Mouse (Mus musculus): ENCODE results near the gene Ccdc69.
"Not testable (repeated sequence)": the region's sequence is repeated elsewhere in the genome, so short reads cannot be mapped to it uniquely, and the experiment has no call there.

The Ccdc69 gene

GRCm38 (mm10) chr11:55077331-55078231, at the start of gene Ccdc69:
Ccdc69 (minus strand) TSS chr11:55078131.
- DNase-seq (ENCODE audit: extremely low spot score): peak; percentile 61

- no peak for DNase-seq (ENCODE audit: extremely low spot score)
Observed at GRCm38 (mm10) chr11:55126663-55127062, 48.7 kb upstream of the Ccdc69 start.

DNA sequence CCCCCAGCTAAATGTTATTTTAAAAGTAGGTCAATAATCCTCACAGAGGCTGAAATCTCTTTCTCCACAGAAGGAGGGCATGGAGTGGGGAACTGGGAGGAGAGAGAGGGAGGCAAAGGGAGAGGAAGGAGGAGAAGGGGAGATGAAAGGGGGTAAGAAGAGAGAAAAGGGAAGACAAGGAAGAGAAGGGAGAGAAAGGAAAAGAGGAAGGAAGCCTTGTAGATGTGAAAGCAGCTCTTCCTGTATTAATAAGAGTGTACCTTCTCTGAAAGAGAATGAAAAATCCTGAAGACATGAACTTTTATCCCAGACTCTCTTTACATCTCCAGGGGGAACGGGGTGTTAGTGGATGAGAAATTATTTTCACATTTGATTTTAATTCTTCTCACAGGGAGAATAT, 43.5 kb upstream of the Ccdc69 start:
- no peak for DNase-seq (ENCODE audit: extremely low spot score)

DNA sequence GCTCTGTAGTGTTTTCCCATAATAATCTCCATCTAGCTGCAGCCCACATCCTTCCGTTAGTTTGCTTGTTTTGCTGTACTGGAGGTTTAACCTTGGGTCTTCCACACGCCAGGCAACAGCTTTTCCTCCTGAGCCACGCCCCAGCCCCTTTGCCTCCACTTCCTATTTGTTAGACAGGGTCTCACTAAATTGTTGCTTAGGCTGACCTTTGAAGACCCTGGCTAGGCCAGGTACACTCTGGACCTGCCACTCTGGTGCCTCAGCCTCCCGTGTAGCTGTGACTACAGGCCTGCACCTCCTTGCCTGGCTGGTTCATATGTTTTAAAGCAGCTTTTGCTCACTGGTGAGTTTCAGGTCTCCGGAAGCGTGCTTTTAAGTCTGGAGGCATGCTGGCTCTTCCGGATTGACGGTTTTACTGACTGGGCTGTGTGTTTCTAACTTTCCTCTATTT, 42.9 kb upstream of the Ccdc69 start:
- no peak for DNase-seq (ENCODE audit: extremely low spot score)

DNA sequence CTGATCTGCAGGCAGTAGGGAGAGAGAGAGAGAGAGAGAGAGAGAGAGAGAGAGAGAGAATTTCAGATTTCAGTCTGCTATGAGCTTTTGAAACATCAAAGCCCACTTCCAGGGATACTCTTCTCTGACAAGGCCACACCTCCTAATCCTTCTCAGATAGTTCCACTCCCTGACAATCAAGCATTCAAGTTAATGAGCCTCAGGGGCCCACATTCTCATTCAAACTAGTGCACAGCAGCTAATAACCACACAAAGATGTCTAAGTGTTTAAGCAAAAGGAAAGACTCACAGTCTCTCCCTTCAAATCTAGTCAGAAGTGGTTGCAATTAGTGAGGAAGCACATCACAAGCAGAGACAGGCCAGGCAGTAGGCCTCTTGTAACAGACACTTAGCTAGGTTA, 42.3 kb upstream of the Ccdc69 start:
- no peak for DNase-seq (ENCODE audit: extremely low spot score)

DNA sequence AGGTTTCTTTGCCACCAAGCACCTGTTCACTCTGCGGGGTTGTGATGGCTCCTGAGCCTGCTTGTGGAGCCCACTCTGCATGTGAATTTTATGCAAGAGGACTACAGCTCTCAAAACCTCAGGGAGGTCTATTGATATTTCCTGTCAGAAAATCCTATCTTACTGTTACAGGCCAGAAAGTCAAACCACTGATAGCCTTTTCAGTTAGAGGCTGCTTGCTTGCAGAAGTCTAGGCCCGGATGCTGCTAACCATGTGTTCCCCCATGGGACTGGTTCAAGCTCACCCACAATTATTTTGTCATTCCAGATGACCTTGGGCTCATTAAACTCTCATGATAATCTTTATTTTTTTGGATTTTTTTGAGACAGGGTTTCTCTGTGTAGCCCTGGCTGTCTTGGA, 39.1 kb upstream of the Ccdc69 start:
- DNase-seq (ENCODE audit: extremely low spot score): no peak

GRCm38 (mm10) chr11:55116004-55116403, 38.1 kb upstream of the Ccdc69 start:
- no peak for DNase-seq (ENCODE audit: extremely low spot score)

DNA sequence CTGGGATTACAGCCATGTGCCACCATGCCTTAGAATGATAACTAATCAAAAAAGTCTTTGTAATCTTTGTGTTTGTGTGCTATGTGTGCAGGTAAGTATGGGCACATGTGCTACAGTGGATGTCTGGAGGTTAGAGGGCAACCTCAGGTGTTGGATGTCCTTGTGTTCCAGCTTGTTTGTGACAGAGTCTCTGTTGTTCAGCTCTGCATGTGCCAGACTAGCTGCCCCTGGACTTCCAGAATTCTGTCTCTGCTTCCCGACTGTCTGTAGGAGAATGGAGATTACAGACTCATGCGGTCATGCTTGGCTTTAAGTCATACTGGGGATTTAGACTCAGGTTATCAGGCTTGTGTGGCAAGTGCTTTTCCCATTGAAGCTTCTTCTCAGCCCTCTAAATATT, 36.4 kb upstream of the Ccdc69 start:
- DNase-seq (ENCODE audit: extremely low spot score): no peak

GRCm38 (mm10) chr11:55113861-55114250, 35.9 kb upstream of the Ccdc69 start:
- DNase-seq (ENCODE audit: extremely low spot score): not testable (repeated sequence)

GRCm38 (mm10) chr11:55113209-55113860, 35.4 kb upstream of the Ccdc69 start:
- peak; percentile 16 for DNase-seq (ENCODE audit: extremely low spot score)

DNA sequence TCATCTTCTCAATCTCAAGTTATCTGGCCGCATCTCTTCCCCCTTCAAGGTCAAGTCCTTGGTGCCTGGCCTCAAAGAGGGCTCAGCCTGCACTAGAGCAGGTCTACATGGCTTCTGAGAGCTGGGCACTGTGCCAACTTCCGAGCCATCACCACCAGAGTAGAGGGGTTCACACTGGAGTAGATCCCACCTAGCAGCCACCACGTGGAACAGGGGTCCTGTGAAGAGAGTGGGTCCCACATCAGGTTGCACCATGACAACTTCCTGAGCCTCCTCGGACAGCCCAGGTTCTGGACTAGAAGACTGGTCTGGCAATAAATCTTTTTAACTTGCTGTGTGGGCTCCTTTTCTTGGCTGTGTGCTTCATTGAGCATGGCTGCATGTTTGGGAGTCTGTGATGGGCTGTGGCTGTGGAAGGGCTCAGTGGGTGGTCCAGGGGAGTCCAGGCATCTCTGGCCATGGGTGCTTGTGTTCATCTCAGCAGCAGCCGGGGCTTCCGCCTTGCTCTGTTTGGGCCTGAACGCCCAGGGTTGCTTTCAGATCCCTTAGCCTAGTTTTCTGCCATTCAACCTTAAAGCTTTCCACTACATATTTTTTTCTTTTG, 32.7 kb upstream of the Ccdc69 start:
- no peak for DNase-seq (ENCODE audit: extremely low spot score)

DNA sequence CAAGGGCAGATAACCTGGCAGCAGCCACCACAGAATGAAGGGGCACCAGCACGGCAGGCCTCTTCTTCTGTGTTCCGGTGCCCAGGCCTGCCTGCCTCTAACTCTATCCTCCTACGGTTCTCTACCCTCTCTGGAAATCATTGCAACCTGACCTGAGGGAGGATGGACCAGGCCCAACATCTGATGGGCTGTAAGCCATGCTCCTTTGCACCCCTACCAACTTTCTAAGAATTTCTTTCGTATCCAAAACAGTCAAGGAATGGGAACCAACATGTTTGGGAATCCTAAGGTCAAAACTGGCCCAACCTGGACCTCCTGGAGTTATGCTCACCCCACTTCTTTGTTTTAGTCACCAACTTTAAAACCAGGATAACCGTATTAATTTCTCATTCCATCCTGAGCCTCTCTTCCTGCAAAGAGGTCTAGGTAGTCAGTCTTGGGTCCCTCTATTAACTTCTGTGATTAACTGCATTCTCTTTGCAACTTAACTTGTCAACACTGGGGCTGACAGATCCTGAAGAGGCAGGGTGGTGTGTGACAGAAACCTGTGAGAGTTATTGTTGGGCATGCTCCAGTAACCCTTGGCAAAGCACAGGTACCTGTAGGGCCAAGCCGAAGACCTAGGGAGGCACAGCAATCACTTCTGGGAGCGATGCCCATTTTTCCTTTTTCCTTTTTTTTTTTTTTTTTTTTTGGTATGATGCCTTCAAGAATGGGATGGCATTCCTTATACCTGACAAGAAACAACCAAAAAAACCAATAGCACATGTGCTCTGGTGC, 31.8 kb upstream of the Ccdc69 start:
- DNase-seq (ENCODE audit: extremely low spot score): no peak

DNA sequence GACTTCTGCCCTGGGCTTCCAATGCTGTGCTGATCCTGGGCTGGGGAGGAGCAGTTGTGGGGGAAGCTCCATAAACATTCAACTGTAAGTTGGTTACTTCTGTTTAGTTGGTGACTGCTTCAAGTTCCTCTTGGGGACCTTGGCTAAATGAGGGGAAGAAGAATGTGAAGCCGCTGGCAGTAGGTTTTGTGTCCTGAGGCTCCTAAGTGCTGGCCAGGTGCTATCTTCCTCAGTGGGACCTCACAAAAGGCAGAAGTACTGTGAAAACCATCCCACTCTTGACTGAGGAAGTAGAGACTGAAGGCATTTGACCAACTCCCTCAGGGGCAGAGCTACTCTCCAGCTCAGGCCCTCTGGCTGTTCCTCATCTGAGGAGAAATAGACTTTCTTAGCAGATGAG, 28.7 kb upstream of the Ccdc69 start:
- DNase-seq (ENCODE audit: extremely low spot score): no peak

- no peak for DNase-seq (ENCODE audit: extremely low spot score)
Observed at GRCm38 (mm10) chr11:55105389-55105788, 27.5 kb upstream of the Ccdc69 start.

GRCm38 (mm10) chr11:55103229-55103628, 25.3 kb upstream of the Ccdc69 start:
- DNase-seq (ENCODE audit: extremely low spot score): no peak

DNA sequence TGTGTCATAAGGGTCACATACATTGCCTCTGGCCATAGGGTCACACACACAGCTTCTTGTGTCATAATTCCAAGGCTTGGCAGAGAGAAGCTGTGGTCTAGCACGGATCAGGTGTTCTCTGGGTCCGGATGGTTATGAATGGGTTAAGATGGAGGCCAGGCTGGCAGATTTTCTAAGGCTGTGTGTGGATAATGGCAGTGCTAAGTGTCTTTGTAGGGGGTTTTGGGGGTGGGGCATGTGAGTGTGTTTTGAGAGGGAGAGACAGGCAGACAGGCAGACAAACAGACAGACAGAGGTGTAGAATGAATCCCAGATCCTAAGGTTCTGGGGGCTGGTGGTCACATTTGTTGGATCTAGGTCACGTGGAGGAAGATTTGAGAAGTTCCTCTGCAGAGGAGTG, 24.1 kb upstream of the Ccdc69 start:
- DNase-seq (ENCODE audit: extremely low spot score): no peak

GRCm38 (mm10) chr11:55099868-55100267, 21.9 kb upstream of the Ccdc69 start:
- no peak for DNase-seq (ENCODE audit: extremely low spot score)

DNA sequence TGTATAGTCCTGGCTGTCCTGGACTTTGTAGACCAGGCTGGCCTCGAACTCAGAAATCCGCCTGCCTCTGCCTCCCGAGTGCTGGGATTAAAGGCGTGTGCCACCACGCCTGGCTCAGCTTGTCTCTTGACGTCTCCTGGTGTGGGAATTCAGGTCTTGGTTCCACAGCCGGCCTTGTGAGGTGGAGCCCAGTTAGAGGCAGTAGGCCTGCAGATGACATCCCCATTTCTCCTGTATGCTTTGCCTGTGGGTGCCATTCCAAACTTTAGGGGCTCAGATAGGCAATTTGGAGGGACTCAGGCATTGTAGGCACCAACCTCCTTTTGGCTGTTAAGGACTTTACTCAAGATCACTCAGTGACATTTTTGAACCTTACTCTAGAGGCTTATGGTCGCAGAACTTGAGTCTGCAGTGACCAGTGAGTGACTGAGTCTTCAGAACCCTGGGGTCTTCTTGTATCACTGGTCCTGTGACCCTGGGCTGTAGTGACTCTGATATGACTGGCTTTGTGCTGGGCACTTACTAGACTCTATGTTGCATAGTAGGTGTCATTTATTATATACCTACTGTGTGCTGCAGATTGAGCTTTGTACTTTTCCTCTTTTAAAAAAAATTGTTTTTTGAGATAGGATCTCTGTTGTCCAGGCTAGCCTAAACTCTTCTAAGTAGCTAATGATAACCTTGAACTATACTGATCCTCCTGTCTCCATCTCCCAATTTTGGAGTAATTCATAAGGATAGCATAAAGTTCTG, 21.3 kb upstream of the Ccdc69 start:
- DNase-seq (ENCODE audit: extremely low spot score): no peak

DNA sequence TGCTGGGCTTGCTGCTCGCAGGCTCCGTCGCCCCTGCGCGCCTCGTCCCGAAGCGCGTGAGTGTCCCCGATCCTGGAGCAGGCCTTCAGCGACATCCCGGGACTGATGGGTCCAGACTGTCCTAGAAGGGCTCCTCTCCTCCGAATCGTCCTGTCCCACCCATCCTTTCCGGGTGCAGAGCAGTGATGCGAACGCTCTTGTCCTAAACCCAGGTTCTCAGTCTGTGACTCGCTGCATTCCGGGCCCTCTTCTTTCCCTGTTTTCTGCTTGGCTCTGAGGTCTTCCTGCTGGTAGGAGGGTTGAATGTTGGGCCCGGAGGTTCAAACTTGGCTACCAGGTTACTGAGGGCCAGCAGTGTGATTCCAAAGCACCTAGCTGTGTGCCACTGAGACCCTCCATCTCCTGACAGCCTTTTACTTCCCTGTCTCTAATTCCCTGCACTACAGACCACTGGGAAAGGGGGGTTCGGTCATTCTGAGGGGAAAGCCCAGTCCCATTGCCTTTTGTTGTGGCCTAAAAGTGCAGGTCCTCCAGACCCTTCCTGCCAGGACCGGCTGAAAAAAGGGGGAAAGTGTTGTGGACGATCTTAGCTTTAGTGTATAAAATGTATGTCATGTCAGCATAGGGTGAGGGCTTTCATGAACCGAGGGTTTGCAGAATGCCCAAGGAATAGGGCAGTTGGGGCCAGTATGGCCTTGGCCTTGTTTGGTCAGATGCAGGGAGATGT, 20.4 kb upstream of the Ccdc69 start:
- DNase-seq (ENCODE audit: extremely low spot score): no peak

DNA sequence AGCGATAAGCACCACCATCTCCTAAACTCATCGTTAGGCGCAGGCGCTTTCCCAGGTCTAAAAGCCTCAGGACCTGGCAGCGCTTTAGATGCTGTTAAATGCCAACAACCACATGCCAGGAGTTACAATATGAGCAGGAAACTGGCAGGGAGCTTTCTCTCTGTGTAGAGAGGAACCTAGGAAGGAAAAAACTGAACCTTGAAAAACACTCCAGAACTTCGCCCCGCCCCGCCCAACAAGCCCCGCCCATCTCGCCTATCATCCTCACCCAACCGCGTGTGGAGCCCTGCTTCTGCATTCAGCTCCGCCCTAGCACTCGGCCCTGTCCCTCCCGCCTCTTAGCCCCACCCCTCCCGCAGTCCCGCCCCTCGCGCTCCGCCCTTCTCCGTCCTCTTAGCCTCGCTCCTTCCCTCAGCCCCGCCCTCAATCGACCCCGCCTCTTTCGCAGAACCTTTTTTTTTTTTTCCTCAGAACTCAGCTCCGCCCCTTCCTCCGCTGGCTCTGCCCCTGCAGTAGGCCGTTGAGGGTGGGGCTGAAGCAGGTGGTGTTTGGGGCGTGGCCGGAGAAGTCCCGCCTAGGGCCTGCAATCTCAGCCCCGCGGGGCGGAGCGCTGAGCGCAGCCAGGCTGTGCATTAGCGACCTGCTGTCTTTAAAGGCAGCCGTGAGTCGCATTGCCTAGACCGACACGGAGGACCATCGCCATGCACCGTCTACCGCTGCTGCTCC, 19.7 kb upstream of the Ccdc69 start, which contains the start of gene Gm2a:
Gm2a (plus strand) TSS at position 653 of the 726 bp plus-strand sequence.
- peak; percentile 99 for DNase-seq (ENCODE audit: extremely low spot score)
